Mouse (Mus musculus) colon, adult 2 months (tissue): ENCODE data around the gene Egf. TPM values are rescaled to one million over a fixed set of nuclear protein-coding genes. Genes with fewer than 3 reads are reported as not detected.

Source experiments
- polyA plus RNA-seq: library from polyadenylated mRNA; depleted of rRNA; stranded (reverse); fragments of >200 nt; gene quantifications from 2 replicates; pipeline ENCODE4 v1.2.3, GENCODE M21; 2012; rRNA removed

Gene Egf
- 5.8 and 7.2 TPM in 2 replicates for polyA plus RNA-seq

DNA sequence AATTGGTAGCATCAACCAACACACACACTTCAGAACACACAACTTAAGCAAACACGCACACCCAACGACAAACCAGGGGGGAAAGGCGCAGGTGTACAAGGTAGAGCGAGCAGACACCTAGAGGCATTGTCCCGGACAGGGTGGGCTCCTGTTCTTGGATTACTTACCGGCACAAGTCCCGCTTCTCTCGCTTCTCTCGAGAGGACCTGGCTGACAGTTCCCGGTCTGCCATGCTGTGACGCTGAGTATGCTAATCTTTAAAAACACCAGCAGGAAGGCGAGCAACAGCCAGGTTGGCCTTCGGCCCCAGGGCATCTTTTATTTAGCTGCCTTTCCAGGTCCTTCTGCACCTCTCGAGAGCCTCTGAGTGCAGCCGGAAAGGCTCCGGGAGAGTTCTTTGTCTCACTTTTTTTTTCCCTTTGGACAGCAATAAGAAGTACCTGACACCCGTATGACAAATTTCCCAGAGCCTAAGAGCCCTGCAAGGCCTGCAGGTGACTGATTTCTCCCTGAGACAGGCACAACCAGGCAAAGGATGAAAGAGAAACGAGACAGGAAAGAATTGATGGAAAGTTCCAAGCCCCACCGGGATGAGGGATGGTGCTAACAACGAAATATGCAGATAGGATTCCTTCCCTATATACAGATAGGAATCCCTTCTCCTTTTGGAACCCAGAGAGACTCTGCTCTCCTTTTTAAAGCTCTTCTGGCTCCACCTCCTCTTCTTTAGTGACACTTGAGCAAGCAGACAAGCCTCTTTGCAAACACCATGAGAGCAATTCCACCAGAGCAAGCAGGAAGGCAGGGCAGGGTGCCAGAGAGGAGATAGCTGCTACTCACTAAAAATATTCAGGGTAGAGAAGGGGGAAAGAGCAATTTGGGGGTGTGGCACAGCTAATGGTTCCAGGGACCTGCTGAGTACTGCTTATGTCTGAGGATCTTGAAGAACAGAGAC is at the start of gene Egf:
Gene Egf (minus strand): TSS at position 667 of the 955 bp plus-strand sequence.

DNA sequence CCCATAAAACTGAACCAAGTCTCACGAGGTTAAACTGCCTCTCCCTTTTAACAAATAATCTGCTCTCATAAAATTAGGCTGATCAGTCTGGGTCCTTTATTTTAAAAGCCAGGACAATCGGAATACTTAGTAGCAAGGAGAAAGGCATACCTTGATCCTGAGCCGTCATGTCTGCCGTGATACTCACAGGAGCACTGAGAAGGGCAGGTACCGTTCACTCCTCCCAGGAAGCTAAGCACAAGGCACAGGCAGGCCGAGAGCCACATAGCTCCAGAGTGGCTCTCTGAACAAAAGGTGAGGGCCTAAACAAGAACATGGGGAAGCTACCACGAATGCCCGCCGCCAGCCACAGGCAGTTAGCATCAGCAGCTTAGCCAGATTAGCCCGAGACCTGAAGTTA is 48.6 kb upstream of the Egf start, which contains the start of gene Lrit3:
Gene Lrit3 (minus strand): TSS at position 266 of the 400 bp plus-strand sequence.

Other genes starting within 250 kb of the Egf start
- 29.9 and 44.1 TPM in 2 replicates for gene Elovl6, start 223.0 kb downstream of the Egf start, polyA plus RNA-seq
- 0.27 and 0.28 TPM in 2 replicates for gene Lrit3, start 48.7 kb upstream of the Egf start, polyA plus RNA-seq
- gene Rrh, start 67.3 kb upstream of the Egf start, polyA plus RNA-seq: 0.14 and 0.16 TPM in 2 replicates
- 16.7 and 18.2 TPM in 2 replicates for gene Gar1, start 76.1 kb upstream of the Egf start, polyA plus RNA-seq
- not detected in 2 replicates for gene Cfi, start 80.6 kb upstream of the Egf start, polyA plus RNA-seq
- 52.3 and 53.1 TPM in 2 replicates for gene Pla2g12a, start 123.3 kb upstream of the Egf start, polyA plus RNA-seq
- 35.4 and 45.1 TPM in 2 replicates for gene Casp6, start 146.1 kb upstream of the Egf start, polyA plus RNA-seq
- 7.6 and 10.1 TPM in 2 replicates for gene Mcub, start 214.9 kb upstream of the Egf start, polyA plus RNA-seq